Mouse (Mus musculus) kidney, embryonic 15.5 days (tissue): Measurements from ENCODE around the gene Upk3bl. TPM values are rescaled to one million over a fixed set of nuclear protein-coding genes. Genes with fewer than 3 reads are reported as not detected.
"Not testable (repeated sequence)": the region's sequence is repeated elsewhere in the genome, so short reads cannot be mapped to it uniquely, and the experiment has no call there.

Experiments
- ATAC-seq: fragments of 200-750 bp; cut with Nextera tagmentation; replicated peaks from 2 replicates; pipeline ENCODE4 v1.8.0; 2017; ENCODE audit warnings: moderate TSS enrichment; ENCODE audit not compliant: low FRiP score
- H3K27ac ChIP-seq: fragments of 300-500 bp; sonication (generic); 2 replicates; pipeline ENCODE4 v1.5.1; 2015; ENCODE audit warnings: mild to moderate bottlenecking, inconsistent platforms
- H3K27me3 ChIP-seq: fragments of 300-500 bp; sonication (generic); 2 replicates; pipeline ENCODE4 v1.6.1; 2015; ENCODE audit warnings: inconsistent platforms
- H3K36me3 ChIP-seq: fragments of 300-500 bp; sonication (generic); 2 replicates; pipeline ENCODE4 v1.6.1; 2015; ENCODE audit warnings: inconsistent platforms
- H3K4me1 ChIP-seq: fragments of 300-500 bp; sonication (generic); 2 replicates; pipeline ENCODE4 v1.6.1; 2015; ENCODE audit warnings: inconsistent platforms
- H3K4me2 ChIP-seq: fragments of 300-500 bp; sonication (generic); 2 replicates; pipeline ENCODE4 v1.6.1; 2015; ENCODE audit warnings: moderate library complexity, mild to moderate bottlenecking, inconsistent platforms
- H3K4me3 ChIP-seq: fragments of 300-500 bp; sonication (generic); replicated peaks from 2 replicates; pipeline ENCODE4 v1.5.1; 2015; ENCODE audit warnings: mild to moderate bottlenecking, inconsistent platforms
- H3K9ac ChIP-seq: fragments of 300-500 bp; sonication (generic); 2 replicates; pipeline ENCODE4 v1.6.1; 2015; ENCODE audit warnings: mild to moderate bottlenecking, inconsistent platforms
- H3K9me3 ChIP-seq: fragments of 300-500 bp; sonication (generic); replicated peaks from 2 replicates; pipeline ENCODE4 v1.6.1; 2016; ENCODE audit warnings: inconsistent platforms
- WGBS: fragments of 180-500 bp; shearing (Covaris S2); methylation state at CpG from one replicate; pipeline ENCODE4 v1.1.7; 2015; ENCODE audit warnings: mixed read lengths; 5-methylcytosine and 5-hydroxymethylcytosine counted together
- polyA plus RNA-seq: library from polyadenylated mRNA; unstranded; fragments of >200 nt; fragmentation: Nextera tagmentation; extraction: Ambion mirVana; gene quantifications from 2 replicates; pipeline ENCODE4 v1.2.1, GENCODE M21; 2015

The Upk3bl gene
- polyA plus RNA-seq, 1 experiment from 2014 or later: 3.2 TPM

- no peak overlapping the region for H3K9ac ChIP-seq
- no peak overlapping the region for H3K4me2 ChIP-seq
- H3K4me3 ChIP-seq: no peak overlapping the region
- no peak overlapping the region for H3K27ac ChIP-seq
- 84% methylated on average over 11 of the region's 11 CpGs for WGBS
- H3K27me3 ChIP-seq: no peaks in the 10 kb centered on the region
- no peaks in the 10 kb centered on the region for H3K9me3 ChIP-seq
- H3K36me3 ChIP-seq: peaks cover 83% of the 10 kb centered on the region
- H3K4me1 ChIP-seq: peaks cover 7% of the 10 kb centered on the region; the same call in 1 of the 2 replicates
- ATAC-seq: no peak
These were observed 26.5 kb upstream of the Upk3bl start for GRCm38 (mm10) chr5:136027612-136028311.

GRCm38 (mm10) chr5:136034868-136035267 lies 19.4 kb upstream of the Upk3bl start:
- Histone ChIP-seq H3K4me1 (peaks cover 1% of the 10 kb centered on the region; the same call in 1 of the 2 replicates), H3K27ac (no peak overlapping the region), H3K9ac (no peak overlapping the region), H3K27me3 (no peaks in the 10 kb centered on the region), H3K9me3 (no peaks in the 10 kb centered on the region), H3K4me2 (no peak overlapping the region), H3K4me3 (no peak overlapping the region), H3K36me3 (peaks cover 32% of the 10 kb centered on the region)
- WGBS: 87% methylated on average over 4 of the region's 4 CpGs
- no peak for ATAC-seq

- 91% methylated on average over 1 of the region's 1 CpGs for WGBS
- Histone ChIP-seq H3K4me3 (no peak overlapping the region), H3K27ac (no peak overlapping the region), H3K4me1 (peaks cover 5% of the 10 kb centered on the region; the same call in 1 of the 2 replicates), H3K9me3 (no peaks in the 10 kb centered on the region), H3K9ac (no peak overlapping the region), H3K36me3 (peaks cover 28% of the 10 kb centered on the region), H3K27me3 (no peaks in the 10 kb centered on the region), H3K4me2 (no peak overlapping the region)
- no peak for ATAC-seq
These were observed 19.0 kb upstream of the Upk3bl start for GRCm38 (mm10) chr5:136035285-136035684.

- Histone ChIP-seq H3K9ac (no peak overlapping the region), H3K27ac (no peak overlapping the region), H3K9me3 (no peaks in the 10 kb centered on the region), H3K36me3 (peaks cover 14% of the 10 kb centered on the region), H3K27me3 (no peaks in the 10 kb centered on the region), H3K4me3 (no peak overlapping the region), H3K4me2 (no peak overlapping the region), H3K4me1 (peaks cover 13% of the 10 kb centered on the region; the same call in 1 of the 2 replicates)
- WGBS: 88% methylated on average over 1 of the region's 1 CpGs
- ATAC-seq: no peak
These were observed 17.6 kb upstream of the Upk3bl start for GRCm38 (mm10) chr5:136036667-136037066.

GRCm38 (mm10) chr5:136038258-136039214 lies 15.8 kb upstream of the Upk3bl start, which contains the start of gene Upk3b:
TSS of gene Upk3b (plus strand) at chr5:136038496.
- no peak within 1 kb of the TSS for H3K4me3 ChIP-seq
- H3K9ac ChIP-seq: no peak within 1 kb of the TSS
- no peak within 1 kb of the TSS for H3K4me2 ChIP-seq
- ATAC-seq: 0 out of 2 replicates have a peak, but pooled peaks have one; percentile 63
- no peaks in the 10 kb centered on the region for H3K27me3 ChIP-seq
- H3K27ac ChIP-seq: no peak within 1 kb of the TSS
- 76% methylated on average over 17 of the region's 17 CpGs for WGBS
- H3K9me3 ChIP-seq: no peaks in the 10 kb centered on the region
- H3K36me3 ChIP-seq: no peaks in the 10 kb centered on the region
- H3K4me1 ChIP-seq: peaks cover 13% of the 10 kb centered on the region; the same call in 1 of the 2 replicates

- peak overlapping the region; percentile 10; the same call in 1 of the 2 replicates for H3K4me3 ChIP-seq
- H3K9ac ChIP-seq: no peak overlapping the region
- H3K27ac ChIP-seq: no peak overlapping the region
- peaks cover 15% of the 10 kb centered on the region for H3K4me1 ChIP-seq
- no peaks in the 10 kb centered on the region for H3K9me3 ChIP-seq
- no peaks in the 10 kb centered on the region for H3K27me3 ChIP-seq
- H3K4me2 ChIP-seq: peak overlapping the region; percentile 41
- no peaks in the 10 kb centered on the region for H3K36me3 ChIP-seq
- peak; percentile 42; the same call in 1 of the 2 replicates for ATAC-seq
- 46% methylated on average over 5 of the region's 5 CpGs for WGBS
These were observed 14.1 kb upstream of the Upk3bl start for GRCm38 (mm10) chr5:136040210-136040609.

GRCm38 (mm10) chr5:136041260-136041659 lies 13.0 kb upstream of the Upk3bl start:
- no peak overlapping the region for H3K4me3 ChIP-seq
- H3K9me3 ChIP-seq: no peaks in the 10 kb centered on the region
- no peak for ATAC-seq
- H3K9ac ChIP-seq: no peak overlapping the region
- no peaks in the 10 kb centered on the region for H3K27me3 ChIP-seq
- no peaks in the 10 kb centered on the region for H3K36me3 ChIP-seq
- H3K4me1 ChIP-seq: peaks cover 24% of the 10 kb centered on the region
- no peak overlapping the region for H3K27ac ChIP-seq
- 33% methylated on average over 2 of the region's 2 CpGs for WGBS
- H3K4me2 ChIP-seq: no peak overlapping the region

GRCm38 (mm10) chr5:136041666-136042065 lies 12.6 kb upstream of the Upk3bl start:
- Histone ChIP-seq H3K4me1 (peaks cover 28% of the 10 kb centered on the region), H3K4me3 (no peak overlapping the region), H3K9ac (no peak overlapping the region), H3K36me3 (no peaks in the 10 kb centered on the region), H3K4me2 (no peak overlapping the region), H3K27ac (no peak overlapping the region), H3K9me3 (no peaks in the 10 kb centered on the region), H3K27me3 (no peaks in the 10 kb centered on the region)
- no peak for ATAC-seq
- 92% methylated on average over 8 of the region's 8 CpGs for WGBS

- Histone ChIP-seq H3K27ac (no peak overlapping the region), H3K4me2 (no peak overlapping the region), H3K9ac (no peak overlapping the region), H3K36me3 (no peaks in the 10 kb centered on the region), H3K9me3 (no peaks in the 10 kb centered on the region), H3K4me1 (peaks cover 41% of the 10 kb centered on the region), H3K4me3 (no peak overlapping the region), H3K27me3 (no peaks in the 10 kb centered on the region)
- WGBS: 73% methylated on average over 13 of the region's 13 CpGs
- ATAC-seq: no peak
These were observed 9.4 kb upstream of the Upk3bl start for GRCm38 (mm10) chr5:136044865-136045264.

GRCm38 (mm10) chr5:136045408-136045807 lies 8.9 kb upstream of the Upk3bl start:
- WGBS: 37% methylated on average over 9 of the region's 9 CpGs
- ATAC-seq: no peak
- H3K4me3 ChIP-seq: no peak overlapping the region
- no peak overlapping the region for H3K4me2 ChIP-seq
- H3K4me1 ChIP-seq: peaks cover 41% of the 10 kb centered on the region
- H3K27me3 ChIP-seq: no peaks in the 10 kb centered on the region
- no peaks in the 10 kb centered on the region for H3K9me3 ChIP-seq
- H3K36me3 ChIP-seq: no peaks in the 10 kb centered on the region
- no peak overlapping the region for H3K9ac ChIP-seq
- H3K27ac ChIP-seq: no peak overlapping the region

- no peak for ATAC-seq
- Histone ChIP-seq H3K4me3 (no peak overlapping the region), H3K36me3 (no peaks in the 10 kb centered on the region), H3K9ac (no peak overlapping the region), H3K9me3 (no peaks in the 10 kb centered on the region), H3K4me2 (0 out of 2 replicates have a peak overlapping the region, but pooled peaks have one; percentile 8), H3K4me1 (peaks cover 39% of the 10 kb centered on the region), H3K27ac (peak overlapping the region; percentile 57), H3K27me3 (no peaks in the 10 kb centered on the region)
- WGBS: 2% methylated on average over 10 of the region's 10 CpGs
These were observed 8.3 kb upstream of the Upk3bl start for GRCm38 (mm10) chr5:136045987-136046386.

GRCm38 (mm10) chr5:136048541-136048940 lies 5.8 kb upstream of the Upk3bl start:
- H3K4me1 ChIP-seq: peaks cover 60% of the 10 kb centered on the region
- not testable (repeated sequence) for ATAC-seq, H3K9me3 ChIP-seq

More at GRCm38 (mm10) chr5:136048541-136048940, 5.8 kb upstream of the Upk3bl start:
- H3K4me3 ChIP-seq, H3K36me3 ChIP-seq, H3K27ac ChIP-seq, H3K9ac ChIP-seq, H3K27me3 ChIP-seq, H3K4me2 ChIP-seq: not testable (repeated sequence)
